Comparison of ENCODE assay signal across 20 mouse cellular contexts in the genomic region with DNA sequence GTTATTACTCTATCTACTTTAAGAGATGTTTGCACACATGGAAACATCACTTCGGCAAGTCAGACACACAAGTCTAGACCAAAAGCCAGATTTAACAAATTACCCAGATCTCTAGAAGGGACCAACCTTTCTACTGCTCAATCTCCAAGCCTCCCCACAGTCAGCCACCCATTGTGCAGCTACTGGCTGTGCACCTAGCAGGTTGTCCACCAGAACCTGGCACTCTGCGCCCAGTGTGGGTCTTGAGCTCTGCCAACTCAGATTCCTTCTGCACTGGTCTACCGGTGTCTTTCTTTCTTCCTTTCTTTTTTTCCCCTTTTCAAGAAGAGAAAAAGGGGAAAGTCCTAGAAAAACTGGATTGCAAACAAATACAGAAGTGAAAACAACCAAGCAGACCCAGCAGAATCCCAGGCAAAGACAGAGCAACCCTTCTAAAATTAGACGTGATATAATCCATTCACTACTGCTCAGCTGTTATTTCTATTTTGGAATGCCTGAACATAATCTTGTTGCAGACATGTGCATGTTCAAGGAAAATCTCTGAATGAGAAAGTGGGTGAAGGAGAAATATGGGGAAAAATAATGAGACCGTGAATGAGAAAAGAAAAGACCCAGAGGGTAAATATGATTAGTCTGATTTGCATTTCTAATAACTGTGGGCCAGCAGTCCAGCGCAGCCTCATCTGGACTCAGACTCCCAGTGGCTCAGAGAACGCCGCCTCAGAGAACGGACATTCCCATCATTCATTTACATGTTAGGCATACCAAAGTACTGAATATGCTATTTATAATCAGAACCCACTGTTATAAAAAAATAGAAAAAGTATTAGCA. TPM values are rescaled to one million over a fixed set of nuclear protein-coding genes. Genes with fewer than 3 reads are reported as not detected.
DNase-seq lines count a peak whose midpoint lies in the region; ATAC-seq lines count a peak whose summit lies in the region.
"Had no signal": no experiment of that assay in that cellular context is flagged by ENCODE, and none has a peak within 500 bp of the region (broad histone marks: within the 10 kb centered on the region; RNA-seq: fewer than 3 reads in every experiment).

No protein-coding gene starts in this region.

- H3K4me2 ChIP-seq in neural tube, embryonic 13.5 days = peak overlapping the region; percentile 13; the same call in 1 of the 2 replicates
- H3K4me2 ChIP-seq in hindbrain, embryonic 16.5 days (ENCODE audit: low read length) = peak overlapping the region; percentile 15; the same call in 1 of the 2 replicates
- H3K4me2 ChIP-seq in kidney, embryonic 14.5 days (replicated peaks; ENCODE audit: low read depth, low read length) = no peak overlapping the region
- H3K4me2 ChIP-seq: kidney, embryonic 15.5 days; liver, embryonic 13.5 days; neural tube, embryonic 12.5 days had no signal

- WGBS in neural tube, embryonic 13.5 days = 57% methylated on average over 9 of the region's 9 CpGs
- WGBS in hindbrain, embryonic 16.5 days = 46% methylated on average over 9 of the region's 9 CpGs
- 81% methylated on average over 9 of the region's 9 CpGs for WGBS in kidney, embryonic 14.5 days

- H3K9me3 ChIP-seq in neural tube, embryonic 13.5 days = no peaks in the 10 kb centered on the region
- no peaks in the 10 kb centered on the region for H3K9me3 ChIP-seq in hindbrain, embryonic 16.5 days (ENCODE audit: control insufficient read depth, low read length)
- no peaks in the 10 kb centered on the region for H3K9me3 ChIP-seq in kidney, embryonic 14.5 days (ENCODE audit: control insufficient read depth, low read length)
- H3K9me3 ChIP-seq: embryonic facial prominence, embryonic 10.5 days; kidney, embryonic 15.5 days; liver, embryonic 13.5 days; neural tube, embryonic 12.5 days had no signal

- DNase-seq in frontal cortex, postnatal 14 days (ENCODE audit: low spot score in 2 of 2) = no peak
- DNase-seq in neural tube, embryonic 10.5 days (ENCODE audit: extremely low spot score, low spot score) = no peak
- DNase-seq in layer of hippocampus, postnatal 10 days (ENCODE audit: low spot score in 2 of 2) = no peak
- no peak for DNase-seq in kidney, adult 11 months
- DNase-seq: adrenal gland, adult 2 months; left cerebral cortex, postnatal 4 days; liver, embryonic 13.5 days; retina, postnatal 1 day; thymus, postnatal 4 days had no signal

- peaks cover 10% of the 10 kb centered on the region for H3K4me1 ChIP-seq in neural tube, embryonic 13.5 days (replicated peaks)
- peaks cover 5% of the 10 kb centered on the region; the same call in 1 of the 2 replicates for H3K4me1 ChIP-seq in hindbrain, embryonic 16.5 days (ENCODE audit: control insufficient read depth, insufficient read depth, low read depth, low read length)
- no peaks in the 10 kb centered on the region for H3K4me1 ChIP-seq in kidney, embryonic 14.5 days (ENCODE audit: control insufficient read depth, insufficient read depth, low read length)
- H3K4me1 ChIP-seq: embryonic facial prominence, embryonic 10.5 days; kidney, embryonic 15.5 days; liver, embryonic 13.5 days; megakaryocyte, embryonic 14.5 days; neural tube, embryonic 12.5 days had no signal

- H3K27ac ChIP-seq in neural tube, embryonic 13.5 days (replicated peaks) = no peak overlapping the region
- no peak overlapping the region for H3K27ac ChIP-seq in hindbrain, embryonic 16.5 days (ENCODE audit: low read depth, low read length)
- no peak overlapping the region for H3K27ac ChIP-seq in kidney, embryonic 14.5 days (ENCODE audit: low read depth, low read length)
- H3K27ac ChIP-seq: embryonic facial prominence, embryonic 10.5 days; kidney, embryonic 15.5 days; liver, embryonic 13.5 days; neural tube, embryonic 12.5 days had no signal

- no peaks in the 10 kb centered on the region for H3K36me3 ChIP-seq in neural tube, embryonic 13.5 days
- no peaks in the 10 kb centered on the region for H3K36me3 ChIP-seq in hindbrain, embryonic 16.5 days (ENCODE audit: control insufficient read depth, insufficient read depth, low read length)
- no peaks in the 10 kb centered on the region for H3K36me3 ChIP-seq in kidney, embryonic 14.5 days (ENCODE audit: control insufficient read depth, insufficient read depth, low read length)
- H3K36me3 ChIP-seq: embryonic facial prominence, embryonic 10.5 days; kidney, embryonic 15.5 days; liver, embryonic 13.5 days; neural tube, embryonic 12.5 days had no signal

- ATAC-seq in frontal cortex, adult (ENCODE audit: low TSS enrichment) = peak; percentile 92
- no peak for ATAC-seq in neural tube, embryonic 13.5 days (ENCODE audit: low read depth)
- ATAC-seq in hindbrain, embryonic 16.5 days = no peak
- no peak for ATAC-seq in kidney, embryonic 14.5 days (ENCODE audit: low FRiP score, low TSS enrichment)
- ATAC-seq: lung, postnatal 0 days had no signal

- H3K27me3 ChIP-seq in neural tube, embryonic 13.5 days = no peaks in the 10 kb centered on the region
- H3K27me3 ChIP-seq in hindbrain, embryonic 16.5 days (replicated peaks; ENCODE audit: control insufficient read depth, insufficient read depth, low read length) = no peaks in the 10 kb centered on the region
- H3K27me3 ChIP-seq in kidney, embryonic 14.5 days (ENCODE audit: control insufficient read depth, insufficient read depth, low read length) = no peaks in the 10 kb centered on the region
- H3K27me3 ChIP-seq: kidney, embryonic 15.5 days; liver, embryonic 13.5 days; megakaryocyte, embryonic 14.5 days; neural tube, embryonic 12.5 days had no signal

- no peak overlapping the region for H3K4me3 ChIP-seq in neural tube, embryonic 13.5 days
- no peak overlapping the region for H3K4me3 ChIP-seq in hindbrain, embryonic 16.5 days (ENCODE audit: low read length)
- no peak overlapping the region for H3K4me3 ChIP-seq in kidney, embryonic 14.5 days (ENCODE audit: low read length)
- H3K4me3 ChIP-seq: embryonic facial prominence, embryonic 10.5 days; kidney, embryonic 15.5 days; liver, embryonic 13.5 days; megakaryocyte, embryonic 14.5 days; neural tube, embryonic 12.5 days had no signal

- no peak overlapping the region for H3K9ac ChIP-seq in neural tube, embryonic 13.5 days
- no peak overlapping the region for H3K9ac ChIP-seq in hindbrain, embryonic 16.5 days (ENCODE audit: low read depth, low read length)
- no peak overlapping the region for H3K9ac ChIP-seq in kidney, embryonic 14.5 days (ENCODE audit: low read depth, low read length)
- H3K9ac ChIP-seq: kidney, embryonic 15.5 days; liver, embryonic 13.5 days; neural tube, embryonic 12.5 days had no signal

RNA-seq across cellular contexts. Expression of a gene that starts 27.0 kb away (rescaled TPM):
- 6.5 and 7.3 TPM in 2 replicates for polyA plus RNA-seq in neural tube, embryonic 13.5 days (2015; fragmentation: Nextera tagmentation; extraction: Ambion mirVana)
- 5.4 and 6.6 TPM in 2 replicates for polyA plus RNA-seq in hindbrain, embryonic 16.5 days (2015; fragmentation: Nextera tagmentation; extraction: Ambion mirVana)
- 1 to 10 TPM; 1.3 to 2.1 TPM for total RNA-seq in layer of hippocampus, postnatal 10 days (2021)
- 2.0 and 2.3 TPM in 2 replicates for polyA plus RNA-seq in kidney, embryonic 14.5 days (2014; fragmentation: Nextera tagmentation; extraction: Ambion mirVana)
- polyA plus RNA-seq: spleen, adult 2 months; testis, adult 2 months had no signal
